Mouse (Mus musculus): ENCODE results near the gene Nat8. TPM values are rescaled to one million over a fixed set of nuclear protein-coding genes. Genes with fewer than 3 reads are reported as not detected.
A peak's percentile ranks its signal among the peaks of the same experiment; 100 is the strongest.
"Not testable (repeated sequence)": the region's sequence is repeated elsewhere in the genome, so short reads cannot be mapped to it uniquely, and the experiment has no call there.

Nat8 gene
- polyA plus RNA-seq, 1 experiment from 2014 or later = not detected

GRCm38 (mm10) chr6:85848140-85848539 is 16.3 kb upstream of the Nat8 start:
- no peak for ATAC-seq (ENCODE audit: insufficient read depth)
- no peak overlapping the region for H3K4me2 ChIP-seq

GRCm38 (mm10) chr6:85846921-85847320 is 15.0 kb upstream of the Nat8 start:
- Histone ChIP-seq H3K27me3 (ENCODE audit: insufficient read depth, low read length) (no peaks in the 10 kb centered on the region), H3K9me3 (ENCODE audit: low read depth, low read length) (no peaks in the 10 kb centered on the region), H3K36me3 (ENCODE audit: insufficient read depth) (no peaks in the 10 kb centered on the region), H3K27ac (ENCODE audit: low read depth) (no peak overlapping the region), H3K4me3 (ENCODE audit: low read depth, low read length) (no peak overlapping the region), H3K4me2 (no peak overlapping the region), H3K4me1 (ENCODE audit: insufficient read depth) (no peaks in the 10 kb centered on the region), H3K9ac (no peak overlapping the region)
- DNase-seq (no peak), ATAC-seq (ENCODE audit: insufficient read depth) (no peak)
- TF ChIP-seq CTCF (IDR thresholded peaks at IDR 0.05; ENCODE audit: low read depth) = no peak
- 28% methylated on average over 1 of the region's 1 CpGs for WGBS

More at GRCm38 (mm10) chr6:85848140-85848539, 16.3 kb upstream of the Nat8 start:
- Histone ChIP-seq H3K27ac (ENCODE audit: low read depth) (no peak overlapping the region), H3K9ac (no peak overlapping the region), H3K36me3 (ENCODE audit: insufficient read depth) (no peaks in the 10 kb centered on the region), H3K27me3 (ENCODE audit: insufficient read depth, low read length) (no peaks in the 10 kb centered on the region), H3K4me1 (ENCODE audit: insufficient read depth) (no peaks in the 10 kb centered on the region), H3K4me3 (ENCODE audit: low read depth, low read length) (no peak overlapping the region), H3K9me3 (ENCODE audit: low read depth, low read length) (no peaks in the 10 kb centered on the region)
- no peak for DNase-seq
- whole genome bisulfite sequencing = 80% methylated on average over 4 of the region's 4 CpGs
- TF ChIP-seq CTCF (IDR thresholded peaks at IDR 0.05; ENCODE audit: low read depth) = no peak

- 73% methylated on average over 25 of the region's 25 CpGs for WGBS
- not testable (repeated sequence) for H3K27ac ChIP-seq (ENCODE audit: low read depth); H3K36me3 ChIP-seq (ENCODE audit: insufficient read depth); H3K9me3 ChIP-seq (ENCODE audit: low read depth, low read length); H3K9ac ChIP-seq; ATAC-seq (ENCODE audit: insufficient read depth); DNase-seq; H3K4me3 ChIP-seq (ENCODE audit: low read depth, low read length); H3K4me2 ChIP-seq; H3K27me3 ChIP-seq (ENCODE audit: insufficient read depth, low read length); H3K4me1 ChIP-seq (ENCODE audit: insufficient read depth)
These were observed 12.0 kb upstream of the Nat8 start for GRCm38 (mm10) chr6:85843677-85844458.

GRCm38 (mm10) chr6:85839982-85840381 is 8.1 kb upstream of the Nat8 start:
- 41% methylated on average over 4 of the region's 4 CpGs for WGBS
- DNase-seq (no peak), ATAC-seq (ENCODE audit: insufficient read depth) (no peak)
- Histone ChIP-seq H3K9ac (no peak overlapping the region), H3K4me3 (ENCODE audit: low read depth, low read length) (no peak overlapping the region), H3K4me1 (ENCODE audit: insufficient read depth) (no peaks in the 10 kb centered on the region), H3K27ac (ENCODE audit: low read depth) (no peak overlapping the region), H3K36me3 (ENCODE audit: insufficient read depth) (no peaks in the 10 kb centered on the region), H3K27me3 (ENCODE audit: insufficient read depth, low read length) (no peaks in the 10 kb centered on the region), H3K4me2 (no peak overlapping the region), H3K9me3 (ENCODE audit: low read depth, low read length) (no peaks in the 10 kb centered on the region)
- TF ChIP-seq CTCF (IDR thresholded peaks at IDR 0.05; ENCODE audit: low read depth) = no peak

GRCm38 (mm10) chr6:85838674-85839073 is 6.8 kb upstream of the Nat8 start:
- H3K9me3 ChIP-seq (ENCODE audit: low read depth, low read length) = no peaks in the 10 kb centered on the region
- no peaks in the 10 kb centered on the region for H3K27me3 ChIP-seq (ENCODE audit: insufficient read depth, low read length)
- H3K4me1 ChIP-seq (ENCODE audit: insufficient read depth) = no peaks in the 10 kb centered on the region
- no peak overlapping the region for H3K9ac ChIP-seq
- ATAC-seq (ENCODE audit: insufficient read depth) (no peak), DNase-seq (no peak)
- no peak overlapping the region for H3K27ac ChIP-seq (ENCODE audit: low read depth)
- H3K4me2 ChIP-seq = no peak overlapping the region
- H3K4me3 ChIP-seq (ENCODE audit: low read depth, low read length) = no peak overlapping the region
- WGBS = 67% methylated on average over 8 of the region's 8 CpGs
- H3K36me3 ChIP-seq (ENCODE audit: insufficient read depth) = no peaks in the 10 kb centered on the region
- no peak for TF ChIP-seq CTCF (IDR thresholded peaks at IDR 0.05; ENCODE audit: low read depth)

- WGBS = 17% methylated on average over 12 of the region's 12 CpGs
- TF ChIP-seq CTCF (IDR thresholded peaks at IDR 0.05; ENCODE audit: low read depth) = peak; percentile 44
- H3K4me3 ChIP-seq (ENCODE audit: low read depth, low read length); H3K4me1 ChIP-seq (ENCODE audit: insufficient read depth); H3K27me3 ChIP-seq (ENCODE audit: insufficient read depth, low read length); H3K27ac ChIP-seq (ENCODE audit: low read depth); H3K9me3 ChIP-seq (ENCODE audit: low read depth, low read length); H3K36me3 ChIP-seq (ENCODE audit: insufficient read depth); H3K9ac ChIP-seq: not testable (repeated sequence)
- ATAC-seq (ENCODE audit: insufficient read depth) (peak; percentile 70; the same call in 1 of the 2 replicates), DNase-seq (peak; percentile 67)
- peak overlapping the region; percentile 36; the same call in 1 of the 2 replicates for H3K4me2 ChIP-seq
These were observed 5.4 kb upstream of the Nat8 start for GRCm38 (mm10) chr6:85837307-85837706.

- TF ChIP-seq CTCF (IDR thresholded peaks at IDR 0.05; ENCODE audit: low read depth) = peak; percentile 29; the same call in 1 of the 2 replicates
- H3K9ac ChIP-seq; ATAC-seq (ENCODE audit: insufficient read depth); H3K27me3 ChIP-seq (ENCODE audit: insufficient read depth, low read length); H3K9me3 ChIP-seq (ENCODE audit: low read depth, low read length); H3K36me3 ChIP-seq (ENCODE audit: insufficient read depth); H3K4me2 ChIP-seq; H3K4me1 ChIP-seq (ENCODE audit: insufficient read depth); H3K27ac ChIP-seq (ENCODE audit: low read depth); H3K4me3 ChIP-seq (ENCODE audit: low read depth, low read length): not testable (repeated sequence)
- DNase-seq = peak; percentile 42
- WGBS = 12% methylated on average over 7 of the region's 9 CpGs
These were observed 4.9 kb upstream of the Nat8 start for GRCm38 (mm10) chr6:85836827-85837226.

- H3K4me1 ChIP-seq (ENCODE audit: insufficient read depth); DNase-seq; H3K36me3 ChIP-seq (ENCODE audit: insufficient read depth); H3K27ac ChIP-seq (ENCODE audit: low read depth); H3K4me3 ChIP-seq (ENCODE audit: low read depth, low read length); H3K9ac ChIP-seq; H3K9me3 ChIP-seq (ENCODE audit: low read depth, low read length); ATAC-seq (ENCODE audit: insufficient read depth); H3K27me3 ChIP-seq (ENCODE audit: insufficient read depth, low read length); H3K4me2 ChIP-seq: not testable (repeated sequence)
- 75% methylated on average over 5 of the region's 5 CpGs for WGBS
These were observed 4.2 kb upstream of the Nat8 start for GRCm38 (mm10) chr6:85836098-85836497.

- H3K36me3 ChIP-seq (ENCODE audit: insufficient read depth); DNase-seq; ATAC-seq (ENCODE audit: insufficient read depth); H3K27me3 ChIP-seq (ENCODE audit: insufficient read depth, low read length); H3K9ac ChIP-seq; H3K4me2 ChIP-seq; H3K4me3 ChIP-seq (ENCODE audit: low read depth, low read length); H3K27ac ChIP-seq (ENCODE audit: low read depth); H3K4me1 ChIP-seq (ENCODE audit: insufficient read depth); H3K9me3 ChIP-seq (ENCODE audit: low read depth, low read length): not testable (repeated sequence)
- WGBS = 64% methylated on average over 1 of the region's 2 CpGs
These were observed 3.2 kb upstream of the Nat8 start for GRCm38 (mm10) chr6:85835104-85835503.

GRCm38 (mm10) chr6:85834504-85835100 is 2.7 kb upstream of the Nat8 start:
- DNase-seq; H3K9me3 ChIP-seq (ENCODE audit: low read depth, low read length); H3K36me3 ChIP-seq (ENCODE audit: insufficient read depth); H3K9ac ChIP-seq; H3K4me1 ChIP-seq (ENCODE audit: insufficient read depth); ATAC-seq (ENCODE audit: insufficient read depth); H3K4me2 ChIP-seq; H3K27ac ChIP-seq (ENCODE audit: low read depth); H3K27me3 ChIP-seq (ENCODE audit: insufficient read depth, low read length); H3K4me3 ChIP-seq (ENCODE audit: low read depth, low read length): not testable (repeated sequence)

Data from lung, embryonic 14.5 days (tissue).